Mouse (Mus musculus): ENCODE results near the gene Rad23a.

DNA sequence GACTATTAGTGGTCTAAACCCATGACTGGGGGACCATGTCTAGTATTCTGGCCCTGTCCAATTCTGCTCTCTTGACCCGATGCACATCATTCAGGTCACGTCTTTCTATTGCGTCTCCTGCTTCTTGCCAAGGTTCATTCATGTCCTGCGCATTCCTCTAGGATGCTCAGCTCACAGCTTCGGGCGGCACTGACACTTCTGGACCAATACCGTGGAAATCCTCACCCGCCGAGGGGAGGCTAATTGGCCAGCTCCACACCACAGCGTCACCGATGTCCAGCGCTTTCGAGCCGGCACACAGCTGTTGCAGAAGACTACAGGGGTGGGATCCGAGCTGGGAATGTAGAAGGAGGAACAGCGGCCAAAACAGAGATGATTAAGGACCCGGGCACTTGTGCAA, 24.3 kb downstream of the Rad23a start:
- TF ChIP-seq CTCF (IDR thresholded peaks at IDR 0.05; ENCODE audit: borderline replicate concordance, insufficient read depth, low read length) (no peak), POLR2A (IDR thresholded peaks at IDR 0.05; ENCODE audit: low read depth, low read length) (no peak)

Measured in embryonic fibroblast, embryonic 13.5 days (primary cell).